Mouse (Mus musculus): ENCODE results near the gene Colgalt1. TPM values are rescaled to one million over a fixed set of nuclear protein-coding genes. Genes with fewer than 3 reads are reported as not detected.
A peak's percentile ranks its signal among the peaks of the same experiment; 100 is the strongest.

Gene Colgalt1
- polyA plus RNA-seq, 1 experiment from 2014 or later, result 60.4 TPM

GRCm38 (mm10) chr8:71602666-71603334 lies 8.0 kb upstream of the Colgalt1 start:
- 2% methylated on average over 32 of the region's 32 CpGs for WGBS
- H3K4me1 ChIP-seq (ENCODE audit: control insufficient read depth, insufficient read depth, low read length), result peaks cover 15% of the 10 kb centered on the region; the same call in 1 of the 2 replicates
- 0 out of 2 replicates have a peak overlapping the region, but pooled peaks have one; percentile 37 for H3K27ac ChIP-seq (replicated peaks; ENCODE audit: low read depth, low read length)
- peak overlapping the region; percentile 36; the same call in 1 of the 2 replicates for H3K9ac ChIP-seq (replicated peaks; ENCODE audit: low read length)
- peaks cover 34% of the 10 kb centered on the region for H3K27me3 ChIP-seq (ENCODE audit: control insufficient read depth, insufficient read depth, low read length)
- ATAC-seq (ENCODE audit: low FRiP score, low TSS enrichment), result peak; percentile 51
- peak overlapping the region; percentile 51 for H3K4me2 ChIP-seq (ENCODE audit: low read length)
- peaks cover 9% of the 10 kb centered on the region; the same call in 1 of the 2 replicates for H3K36me3 ChIP-seq (ENCODE audit: control insufficient read depth, insufficient read depth, low read length)
- H3K4me3 ChIP-seq (replicated peaks; ENCODE audit: low read depth, low read length), result peak overlapping the region; percentile 30
- peak; percentile 72 for DNase-seq
- no peaks in the 10 kb centered on the region for H3K9me3 ChIP-seq (ENCODE audit: control insufficient read depth, low read length)

- WGBS, result 65% methylated on average over 7 of the region's 7 CpGs
- H3K27me3 ChIP-seq (ENCODE audit: control insufficient read depth, insufficient read depth, low read length), result peaks cover 34% of the 10 kb centered on the region
- peaks cover 15% of the 10 kb centered on the region; the same call in 1 of the 2 replicates for H3K4me1 ChIP-seq (ENCODE audit: control insufficient read depth, insufficient read depth, low read length)
- no peak overlapping the region for H3K4me3 ChIP-seq (replicated peaks; ENCODE audit: low read depth, low read length)
- H3K9ac ChIP-seq (replicated peaks; ENCODE audit: low read length), result no peak overlapping the region
- H3K27ac ChIP-seq (replicated peaks; ENCODE audit: low read depth, low read length), result no peak overlapping the region
- H3K4me2 ChIP-seq (ENCODE audit: low read length), result no peak overlapping the region
- no peak for ATAC-seq (ENCODE audit: low FRiP score, low TSS enrichment)
- no peaks in the 10 kb centered on the region for H3K9me3 ChIP-seq (ENCODE audit: control insufficient read depth, low read length)
- H3K36me3 ChIP-seq (ENCODE audit: control insufficient read depth, insufficient read depth, low read length), result peaks cover 8% of the 10 kb centered on the region; the same call in 1 of the 2 replicates
- no peak for DNase-seq
Observed at GRCm38 (mm10) chr8:71604021-71604420, 6.8 kb upstream of the Colgalt1 start.

GRCm38 (mm10) chr8:71612141-71612540 lies 1.3 kb downstream of the Colgalt1 start:
- H3K4me2 ChIP-seq (ENCODE audit: low read length), result peak overlapping the region; percentile 84

GRCm38 (mm10) chr8:71613418-71613817 lies 2.6 kb downstream of the Colgalt1 start:
- H3K4me3 ChIP-seq (replicated peaks; ENCODE audit: low read depth, low read length), result no peak overlapping the region
- no peak overlapping the region for H3K27ac ChIP-seq (replicated peaks; ENCODE audit: low read depth, low read length)
- H3K4me2 ChIP-seq (ENCODE audit: low read length), result no peak overlapping the region
- DNase-seq, result no peak
- H3K27me3 ChIP-seq (ENCODE audit: control insufficient read depth, insufficient read depth, low read length), result no peaks in the 10 kb centered on the region
- H3K9me3 ChIP-seq (ENCODE audit: control insufficient read depth, low read length), result no peaks in the 10 kb centered on the region
- H3K4me1 ChIP-seq (ENCODE audit: control insufficient read depth, insufficient read depth, low read length), result peaks cover 9% of the 10 kb centered on the region
- H3K9ac ChIP-seq (replicated peaks; ENCODE audit: low read length), result no peak overlapping the region
- no peak for ATAC-seq (ENCODE audit: low FRiP score, low TSS enrichment)
- H3K36me3 ChIP-seq (ENCODE audit: control insufficient read depth, insufficient read depth, low read length), result peaks cover 43% of the 10 kb centered on the region
- 69% methylated on average over 4 of the region's 4 CpGs for WGBS

More at GRCm38 (mm10) chr8:71612141-71612540, 1.3 kb downstream of the Colgalt1 start:
- Histone ChIP-seq H3K9me3 (ENCODE audit: control insufficient read depth, low read length) (no peaks in the 10 kb centered on the region), H3K4me3 (replicated peaks; ENCODE audit: low read depth, low read length) (peak overlapping the region; percentile 80), H3K36me3 (ENCODE audit: control insufficient read depth, insufficient read depth, low read length) (peaks cover 30% of the 10 kb centered on the region), H3K27ac (replicated peaks; ENCODE audit: low read depth, low read length) (0 out of 2 replicates have a peak overlapping the region, but pooled peaks have one; percentile 90), H3K9ac (replicated peaks; ENCODE audit: low read length) (peak overlapping the region; percentile 84), H3K27me3 (ENCODE audit: control insufficient read depth, insufficient read depth, low read length) (no peaks in the 10 kb centered on the region), H3K4me1 (ENCODE audit: control insufficient read depth, insufficient read depth, low read length) (peaks cover 9% of the 10 kb centered on the region)
- no peak for DNase-seq
- no peak for ATAC-seq (ENCODE audit: low FRiP score, low TSS enrichment)
- 44% methylated on average over 5 of the region's 5 CpGs for WGBS

- H3K4me3 ChIP-seq (replicated peaks; ENCODE audit: low read depth, low read length), result no peak overlapping the region
- H3K9ac ChIP-seq (replicated peaks; ENCODE audit: low read length), result no peak overlapping the region
- H3K9me3 ChIP-seq (ENCODE audit: control insufficient read depth, low read length), result no peaks in the 10 kb centered on the region
- no peak for ATAC-seq (ENCODE audit: low FRiP score, low TSS enrichment)
- no peaks in the 10 kb centered on the region for H3K27me3 ChIP-seq (ENCODE audit: control insufficient read depth, insufficient read depth, low read length)
- no peak for DNase-seq
- no peaks in the 10 kb centered on the region for H3K4me1 ChIP-seq (ENCODE audit: control insufficient read depth, insufficient read depth, low read length)
- H3K27ac ChIP-seq (replicated peaks; ENCODE audit: low read depth, low read length), result no peak overlapping the region
- peaks cover 87% of the 10 kb centered on the region for H3K36me3 ChIP-seq (ENCODE audit: control insufficient read depth, insufficient read depth, low read length)
- H3K4me2 ChIP-seq (ENCODE audit: low read length), result no peak overlapping the region
- 95% methylated on average over 2 of the region's 2 CpGs for WGBS
Observed at GRCm38 (mm10) chr8:71619786-71620185, 9.0 kb downstream of the Colgalt1 start.

- no peak overlapping the region for H3K4me3 ChIP-seq (replicated peaks; ENCODE audit: low read depth, low read length)
- H3K27ac ChIP-seq (replicated peaks; ENCODE audit: low read depth, low read length), result no peak overlapping the region
- H3K27me3 ChIP-seq (ENCODE audit: control insufficient read depth, insufficient read depth, low read length), result peaks cover under 1% of the 10 kb centered on the region; the same call in 1 of the 2 replicates
- ATAC-seq (ENCODE audit: low FRiP score, low TSS enrichment), result no peak
- WGBS, result 79% methylated on average over 1 of the region's 1 CpGs
- H3K9me3 ChIP-seq (ENCODE audit: control insufficient read depth, low read length), result no peaks in the 10 kb centered on the region
- peaks cover 12% of the 10 kb centered on the region for H3K4me1 ChIP-seq (ENCODE audit: control insufficient read depth, insufficient read depth, low read length)
- no peak overlapping the region for H3K4me2 ChIP-seq (ENCODE audit: low read length)
- no peak for DNase-seq
- peaks cover 50% of the 10 kb centered on the region for H3K36me3 ChIP-seq (ENCODE audit: control insufficient read depth, insufficient read depth, low read length)
- no peak overlapping the region for H3K9ac ChIP-seq (replicated peaks; ENCODE audit: low read length)
Observed at GRCm38 (mm10) chr8:71625088-71625487, 14.3 kb downstream of the Colgalt1 start.

GRCm38 (mm10) chr8:71626753-71627152 lies 16.0 kb downstream of the Colgalt1 start:
- H3K9me3 ChIP-seq (ENCODE audit: control insufficient read depth, low read length), result no peaks in the 10 kb centered on the region
- H3K27ac ChIP-seq (replicated peaks; ENCODE audit: low read depth, low read length), result no peak overlapping the region
- no peak for ATAC-seq (ENCODE audit: low FRiP score, low TSS enrichment)
- WGBS, result 87% methylated on average over 9 of the region's 9 CpGs
- no peak overlapping the region for H3K9ac ChIP-seq (replicated peaks; ENCODE audit: low read length)
- no peak overlapping the region for H3K4me3 ChIP-seq (replicated peaks; ENCODE audit: low read depth, low read length)
- no peak for DNase-seq
- H3K36me3 ChIP-seq (ENCODE audit: control insufficient read depth, insufficient read depth, low read length), result peaks cover 39% of the 10 kb centered on the region
- H3K4me2 ChIP-seq (ENCODE audit: low read length), result no peak overlapping the region
- H3K27me3 ChIP-seq (ENCODE audit: control insufficient read depth, insufficient read depth, low read length), result peaks cover 10% of the 10 kb centered on the region
- H3K4me1 ChIP-seq (ENCODE audit: control insufficient read depth, insufficient read depth, low read length), result peaks cover 12% of the 10 kb centered on the region

GRCm38 (mm10) chr8:71627265-71628099 lies 16.7 kb downstream of the Colgalt1 start:
- no peak overlapping the region for H3K4me2 ChIP-seq (ENCODE audit: low read length)
- no peaks in the 10 kb centered on the region for H3K9me3 ChIP-seq (ENCODE audit: control insufficient read depth, low read length)
- peaks cover 32% of the 10 kb centered on the region for H3K36me3 ChIP-seq (ENCODE audit: control insufficient read depth, insufficient read depth, low read length)
- H3K9ac ChIP-seq (replicated peaks; ENCODE audit: low read length), result no peak overlapping the region
- peaks cover 12% of the 10 kb centered on the region for H3K4me1 ChIP-seq (ENCODE audit: control insufficient read depth, insufficient read depth, low read length)
- H3K27me3 ChIP-seq (ENCODE audit: control insufficient read depth, insufficient read depth, low read length), result peaks cover 10% of the 10 kb centered on the region
- DNase-seq (no peak), ATAC-seq (ENCODE audit: low FRiP score, low TSS enrichment) (no peak)
- no peak overlapping the region for H3K4me3 ChIP-seq (replicated peaks; ENCODE audit: low read depth, low read length)
- 53% methylated on average over 9 of the region's 9 CpGs for WGBS
- no peak overlapping the region for H3K27ac ChIP-seq (replicated peaks; ENCODE audit: low read depth, low read length)

Data from midbrain, embryonic 14.5 days (tissue).